In the genomic region with DNA sequence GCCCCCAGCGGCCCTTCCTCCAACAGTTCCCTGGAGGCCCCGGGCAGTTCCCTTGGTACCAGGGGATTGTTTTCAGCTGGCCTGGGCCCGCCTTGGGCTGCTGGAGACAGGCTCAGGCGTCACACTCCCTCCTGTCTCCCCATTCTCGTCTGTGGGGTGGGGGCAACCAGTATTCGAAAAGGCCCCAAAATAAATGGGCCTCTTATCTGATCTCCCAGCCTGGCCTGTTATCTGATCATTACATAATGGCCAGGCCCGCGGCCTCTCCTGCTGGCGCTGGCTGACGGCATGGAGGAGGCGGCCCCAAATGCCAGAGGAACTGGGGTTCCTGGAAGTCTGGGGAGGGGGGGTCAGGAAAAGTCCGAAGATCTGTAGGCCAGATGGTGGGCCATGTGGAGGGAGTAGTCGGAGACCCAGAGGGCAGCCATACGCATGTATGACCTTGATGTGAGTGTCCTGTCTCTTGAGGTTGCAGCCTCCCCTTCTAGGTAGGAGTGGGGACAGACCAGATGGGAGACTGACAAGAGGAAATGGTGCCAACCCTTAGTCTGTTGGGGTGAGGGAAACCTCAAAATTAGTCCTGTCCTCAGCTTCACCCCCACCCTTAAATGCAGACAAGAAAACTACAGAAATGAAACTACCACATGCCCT, we compare ENCODE assay signal across 8 mouse cellular contexts. TPM values are rescaled to one million over a fixed set of nuclear protein-coding genes. Genes with fewer than 3 reads are reported as not detected.
DNase-seq lines count a peak whose midpoint lies in the region; ATAC-seq lines count a peak whose summit lies in the region.
"Had no signal": no experiment of that assay in that cellular context is flagged by ENCODE, and none has a peak within 500 bp of the region (broad histone marks: within the 10 kb centered on the region; RNA-seq: fewer than 3 reads in every experiment).

No protein-coding gene starts in this region.

- H3K27me3 ChIP-seq in intestine, embryonic 16.5 days (replicated peaks; ENCODE audit: control insufficient read depth, insufficient read depth, low read length): no peaks in the 10 kb centered on the region

- no peak overlapping the region for H3K4me2 ChIP-seq in intestine, embryonic 16.5 days (ENCODE audit: low read depth, low read length)

- H3K9me3 ChIP-seq in intestine, embryonic 16.5 days (ENCODE audit: control insufficient read depth, low read length): no peaks in the 10 kb centered on the region

- peak overlapping the region; percentile 45 for H3K4me3 ChIP-seq in brown adipose tissue, adult 24 weeks (ENCODE audit: insufficient read depth, low read depth, low read length)
- H3K4me3 ChIP-seq in intestine, embryonic 16.5 days (ENCODE audit: low read length): no peak overlapping the region

- WGBS in intestine, embryonic 16.5 days: 69% methylated on average over 14 of the region's 14 CpGs

- ATAC-seq in intestine, embryonic 16.5 days: 0 out of 2 replicates have a peak, but pooled peaks have one; percentile 4
- ATAC-seq: activated CD4-positive, CD25-positive, alpha-beta regulatory T cell, adult 4 months had no signal

- peak; percentile 41 for DNase-seq in 416B (ENCODE audit: low read depth)
- peak; percentile 71 to 82 for DNase-seq in lung, adult 18-20 months
- DNase-seq in retina, postnatal 1 day: no peak
- DNase-seq in left cerebral cortex, adult 8-10 months (ENCODE audit: low spot score in 2 of 2): no peak
- DNase-seq in spleen, postnatal 4 days (ENCODE audit: low spot score in 2 of 2): no peak

- H3K4me1 ChIP-seq in brown adipose tissue, adult 24 weeks (ENCODE audit: control insufficient read depth, insufficient read depth, insufficient read length, low read length): peaks cover 29% of the 10 kb centered on the region
- H3K4me1 ChIP-seq in intestine, embryonic 16.5 days (ENCODE audit: control insufficient read depth, insufficient read depth, low read length): peaks cover 14% of the 10 kb centered on the region

- no peaks in the 10 kb centered on the region for H3K36me3 ChIP-seq in intestine, embryonic 16.5 days (ENCODE audit: control insufficient read depth, insufficient read depth, low read length)

- peak overlapping the region; percentile 98 for H3K27ac ChIP-seq in brown adipose tissue, adult 24 weeks (replicated peaks; ENCODE audit: low read depth, low read length)
- H3K27ac ChIP-seq in intestine, embryonic 16.5 days (ENCODE audit: low read length): peak overlapping the region; percentile 71

- no peak overlapping the region; the same call in 1 of the 2 replicates for H3K9ac ChIP-seq in intestine, embryonic 16.5 days (ENCODE audit: low read depth, low read length)

RNA-seq across cellular contexts. Expression of a gene that starts 8.5 kb away (rescaled TPM):
- polyA plus RNA-seq in brown adipose tissue, adult 24 weeks (2012; ENCODE audit: insufficient read depth, insufficient read length, missing spikeins): 22.4 and 28.7 TPM in 2 replicates
- polyA plus RNA-seq in intestine, embryonic 16.5 days (2015; fragmentation: Nextera tagmentation; extraction: Ambion mirVana): 66.8 and 70.3 TPM in 2 replicates
- 10 to 100 TPM; 19.5 to 22.0 (median 21.4) TPM for total RNA-seq in left cerebral cortex, adult 8-10 months (2022)
- polyA plus RNA-seq: activated CD4-positive, CD25-positive, alpha-beta regulatory T cell, adult 4 months had no signal

RNA-seq across cellular contexts. Expression of a gene that starts 33.3 kb away (rescaled TPM):
- polyA plus RNA-seq in brown adipose tissue, adult 24 weeks (2012; ENCODE audit: insufficient read depth, insufficient read length, missing spikeins): 87.5 and 109 TPM in 2 replicates
- polyA plus RNA-seq in intestine, embryonic 16.5 days (2015; fragmentation: Nextera tagmentation; extraction: Ambion mirVana): 15.3 and 18.6 TPM in 2 replicates
- 100 to 1,000 TPM; 143 to 158 (median 151) TPM for total RNA-seq in left cerebral cortex, adult 8-10 months (2022)

RNA-seq across cellular contexts. Expression of a gene that starts 49.1 kb away (rescaled TPM):
- 2.8 and 2.9 TPM in 2 replicates for polyA plus RNA-seq in brown adipose tissue, adult 24 weeks (2012; ENCODE audit: insufficient read depth, insufficient read length, missing spikeins)
- 29.8 and 32.0 TPM in 2 replicates for polyA plus RNA-seq in intestine, embryonic 16.5 days (2015; fragmentation: Nextera tagmentation; extraction: Ambion mirVana)
- total RNA-seq in left cerebral cortex, adult 8-10 months (2022): 10 to 100 TPM in 1 of 4 experiments, 1 to 10 TPM in 3; 6.8 to 11.9 (median 9.1) TPM

RNA-seq across cellular contexts. Expression of a gene that starts 55.4 kb away (rescaled TPM):
- polyA plus RNA-seq in brown adipose tissue, adult 24 weeks (2012; ENCODE audit: insufficient read depth, insufficient read length, missing spikeins): 79.5 and 87.3 TPM in 2 replicates
- polyA plus RNA-seq in intestine, embryonic 16.5 days (2015; fragmentation: Nextera tagmentation; extraction: Ambion mirVana): 12.3 and 15.2 TPM in 2 replicates
- 100 to 1,000 TPM; 110 to 142 (median 119) TPM for total RNA-seq in left cerebral cortex, adult 8-10 months (2022)

RNA-seq across cellular contexts. Expression of a gene that starts 58.0 kb away (rescaled TPM):
- polyA plus RNA-seq in brown adipose tissue, adult 24 weeks (2012; ENCODE audit: insufficient read depth, insufficient read length, missing spikeins): 27.3 and 27.6 TPM in 2 replicates
- 83.4 and 86.0 TPM in 2 replicates for polyA plus RNA-seq in intestine, embryonic 16.5 days (2015; fragmentation: Nextera tagmentation; extraction: Ambion mirVana)
- 100 to 1,000 TPM in 2 of 4 experiments, 10 to 100 TPM in 2; 95.8 to 114 (median 105) TPM for total RNA-seq in left cerebral cortex, adult 8-10 months (2022)

Comparison
In these comparisons a context has a peak if more than half of its experiments do, and no peak if none do; other contexts are left out.
1. DNase-seq: peak in 416B (single experiment) and lung, adult 18-20 months (2 of 2); none in retina, postnatal 1 day (single experiment), left cerebral cortex, adult 8-10 months (0 of 2) and spleen, postnatal 4 days (0 of 2).